Mouse (Mus musculus) thymus, adult 2 months (tissue): ENCODE measurements at regions not wholly inside any gene's neighbourhood (a gene's known extent, or its start where the extent isn't known, plus 50 kb on each side); places are given as distances from the start of the nearest gene placed in this dataset.

Experiments
- DNase-seq: peaks from one replicate; pipeline ENCODE4 v3.0.0; 2021
- H3K27ac ChIP-seq: fragments of 200-500 bp; 2 replicates; pipeline ENCODE4 v1.5.1; 2012; ENCODE audit warnings: low read length, control low read depth; ENCODE audit not compliant: control insufficient read depth, insufficient read depth
- H3K27me3 ChIP-seq: fragments of 200-500 bp; 2 replicates; pipeline ENCODE4 v1.6.1; 2012; ENCODE audit warnings: mild to moderate bottlenecking, low read length, moderate library complexity, mixed read lengths; ENCODE audit not compliant: control insufficient read depth, insufficient read depth
- H3K36me3 ChIP-seq: fragments of 200-500 bp; 2 replicates; pipeline ENCODE4 v1.6.1; 2012; ENCODE audit warnings: mild to moderate bottlenecking, low read length, moderate library complexity; ENCODE audit not compliant: control insufficient read depth, insufficient read depth
- H3K4me1 ChIP-seq: fragments of 200-500 bp; replicated peaks from 2 replicates; pipeline ENCODE4 v1.6.1; 2012; ENCODE audit warnings: low read length; ENCODE audit not compliant: control insufficient read depth, insufficient read depth
- H3K4me3 ChIP-seq: fragments of 200-500 bp; 2 replicates; pipeline ENCODE4 v1.5.1; 2012; ENCODE audit warnings: mild to moderate bottlenecking, low read length, control low read depth, moderate library complexity; ENCODE audit not compliant: control insufficient read depth, insufficient read depth
- CTCF ChIP-seq: fragments of 200-500 bp; IDR thresholded peaks from 2 replicates; pipeline ENCODE4 v1.5.1; 2012; ENCODE audit warnings: mild to moderate bottlenecking, control low read depth, low read length, moderate library complexity, borderline replicate concordance; ENCODE audit not compliant: control insufficient read depth, poor library complexity, insufficient read depth; ENCODE audit errors: extremely low read depth
- POLR2A ChIP-seq: fragments of 200-500 bp; IDR thresholded peaks from 2 replicates; pipeline ENCODE4 v1.6.1; 2012; ENCODE audit warnings: mild to moderate bottlenecking, low read length, control low read depth, moderate library complexity; ENCODE audit not compliant: control insufficient read depth, poor library complexity, insufficient read depth; ENCODE audit errors: extremely low read depth
- WGBS: fragments of 180-500 bp; shearing (Covaris S2); methylation state at CpG from one replicate; pipeline ENCODE4 v1.1.7; 2018; 5-methylcytosine and 5-hydroxymethylcytosine counted together

DNA sequence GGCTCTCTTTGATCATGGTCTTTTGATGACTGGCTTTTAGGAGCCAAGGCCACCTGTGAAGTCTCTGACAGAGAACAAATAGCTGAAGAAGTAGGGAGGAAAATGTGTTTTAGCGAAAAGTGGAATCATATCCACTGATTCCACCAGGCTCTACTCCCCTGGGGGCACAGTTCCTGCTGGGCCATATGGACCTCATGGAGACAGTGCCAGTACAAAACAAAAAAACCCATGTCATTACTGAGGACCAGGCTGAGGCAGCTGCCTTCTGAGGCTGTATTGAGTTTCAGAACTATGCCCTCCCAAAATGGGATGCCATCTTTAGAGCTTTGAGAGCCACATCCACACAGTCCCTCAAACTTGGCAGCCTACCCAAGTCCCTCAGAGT, 256.6 kb downstream of the Icos start:
- DNase-seq, result no peak
- Histone ChIP-seq H3K27ac (no peak overlapping the region), H3K36me3 (no peaks in the 10 kb centered on the region), H3K4me1 (no peaks in the 10 kb centered on the region), H3K4me3 (no peak overlapping the region), H3K27me3 (no peaks in the 10 kb centered on the region)
- no peak for TF ChIP-seq POLR2A
- no peak for TF ChIP-seq CTCF
- 65% methylated on average over 1 of the region's 1 CpGs for WGBS

DNA sequence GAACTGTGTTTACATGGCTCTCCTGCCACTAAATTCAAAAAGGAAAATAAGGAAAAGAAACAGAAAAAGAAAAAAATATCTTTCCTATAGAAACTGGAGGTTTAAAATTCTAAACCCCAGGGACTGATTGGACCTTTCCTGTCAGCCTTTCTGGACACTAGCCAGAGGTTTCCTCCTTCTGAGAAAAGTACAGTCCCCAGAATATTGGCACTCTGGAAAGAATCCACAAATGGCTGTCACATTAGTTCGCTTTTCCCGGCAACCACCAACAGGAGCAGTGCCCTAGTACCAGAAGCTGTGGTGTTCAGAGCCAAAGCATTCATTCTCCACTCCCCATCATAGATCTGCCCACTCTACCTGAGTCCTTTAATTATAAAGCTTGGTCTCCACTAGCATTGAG, 258.8 kb downstream of the Icos start:
- DNase-seq, result no peak
- H3K27ac ChIP-seq, result no peak overlapping the region
- TF ChIP-seq CTCF, result no peak
- no peak for TF ChIP-seq POLR2A
- H3K4me3 ChIP-seq, result no peak overlapping the region
- H3K36me3 ChIP-seq, result no peaks in the 10 kb centered on the region
- no peaks in the 10 kb centered on the region for H3K27me3 ChIP-seq
- H3K4me1 ChIP-seq, result no peaks in the 10 kb centered on the region
- 89% methylated on average over 2 of the region's 2 CpGs for WGBS

DNA sequence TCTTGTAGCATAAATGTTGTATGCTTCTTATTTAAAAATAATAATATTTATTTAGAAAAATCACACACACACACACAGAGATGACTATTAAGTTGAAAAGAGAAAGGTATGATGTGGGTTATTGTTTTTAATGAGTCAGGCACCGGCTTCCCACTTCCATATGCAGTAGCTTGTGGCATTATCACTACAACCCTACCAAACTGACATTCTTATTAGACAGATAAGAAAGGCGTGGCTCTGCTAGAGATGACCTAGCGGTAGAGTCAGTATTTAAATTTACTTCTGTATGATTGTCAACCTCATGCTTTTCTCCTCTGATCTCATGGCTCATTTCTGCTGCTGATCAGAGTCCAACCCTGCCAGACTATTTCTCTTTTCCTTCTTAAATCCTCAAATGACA, 260.9 kb downstream of the Icos start:
- Histone ChIP-seq H3K4me3 (no peak overlapping the region), H3K27ac (no peak overlapping the region), H3K4me1 (no peaks in the 10 kb centered on the region), H3K36me3 (no peaks in the 10 kb centered on the region), H3K27me3 (no peaks in the 10 kb centered on the region)
- 89% methylated on average over 3 of the region's 3 CpGs for WGBS
- no peak for DNase-seq
- TF ChIP-seq CTCF (no peak), POLR2A (no peak)

DNA sequence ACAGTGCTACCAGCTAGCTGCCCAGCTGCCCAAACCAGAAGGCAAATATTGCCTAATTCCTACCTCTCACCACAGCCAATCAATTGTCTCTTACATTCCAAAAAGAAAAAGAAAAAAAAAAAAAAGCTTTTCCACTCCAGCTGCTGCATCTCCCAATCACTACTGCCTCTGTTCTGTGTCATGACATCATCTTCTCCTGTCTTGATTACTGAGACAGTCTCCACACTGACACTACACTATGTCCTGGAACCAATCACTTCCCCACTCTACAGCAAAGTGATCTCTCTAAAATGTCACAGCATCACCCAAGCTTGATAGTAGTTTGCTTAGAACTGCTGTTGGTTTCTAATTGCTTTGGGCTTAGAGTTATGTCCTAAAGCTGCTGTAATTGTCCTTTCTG, 279.8 kb downstream of the Icos start:
- no peaks in the 10 kb centered on the region for H3K27me3 ChIP-seq
- no peak overlapping the region for H3K27ac ChIP-seq
- no peak for DNase-seq
- no peak overlapping the region for H3K4me3 ChIP-seq
- no peaks in the 10 kb centered on the region for H3K4me1 ChIP-seq
- H3K36me3 ChIP-seq, result no peaks in the 10 kb centered on the region
- TF ChIP-seq POLR2A (no peak), CTCF (no peak)

DNA sequence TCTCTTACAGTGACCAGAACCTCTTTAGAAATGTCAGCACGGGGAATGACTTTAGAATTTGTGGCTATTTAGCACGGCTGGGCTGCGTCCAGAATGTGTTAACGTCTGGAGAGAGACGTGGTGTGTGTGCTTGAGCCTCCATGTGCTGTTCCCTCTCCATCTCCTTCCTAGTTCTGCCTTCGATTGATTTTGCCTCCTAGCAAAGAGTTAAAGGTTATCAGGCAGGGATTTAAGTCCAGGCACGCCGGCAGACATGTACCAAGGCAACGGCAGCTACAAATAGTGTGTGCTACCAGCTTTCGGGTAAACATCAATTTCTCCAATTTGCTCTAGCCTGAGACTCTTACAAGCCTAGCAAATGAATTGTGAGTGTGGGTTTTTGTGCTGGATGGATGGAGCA, 285.7 kb downstream of the Icos start:
- H3K4me3 ChIP-seq, result no peak overlapping the region
- WGBS, result 89% methylated on average over 10 of the region's 10 CpGs
- H3K27ac ChIP-seq, result no peak overlapping the region
- no peak for TF ChIP-seq POLR2A
- TF ChIP-seq CTCF, result no peak
- no peaks in the 10 kb centered on the region for H3K36me3 ChIP-seq
- H3K4me1 ChIP-seq, result no peaks in the 10 kb centered on the region
- H3K27me3 ChIP-seq, result no peaks in the 10 kb centered on the region
- DNase-seq, result no peak

DNA sequence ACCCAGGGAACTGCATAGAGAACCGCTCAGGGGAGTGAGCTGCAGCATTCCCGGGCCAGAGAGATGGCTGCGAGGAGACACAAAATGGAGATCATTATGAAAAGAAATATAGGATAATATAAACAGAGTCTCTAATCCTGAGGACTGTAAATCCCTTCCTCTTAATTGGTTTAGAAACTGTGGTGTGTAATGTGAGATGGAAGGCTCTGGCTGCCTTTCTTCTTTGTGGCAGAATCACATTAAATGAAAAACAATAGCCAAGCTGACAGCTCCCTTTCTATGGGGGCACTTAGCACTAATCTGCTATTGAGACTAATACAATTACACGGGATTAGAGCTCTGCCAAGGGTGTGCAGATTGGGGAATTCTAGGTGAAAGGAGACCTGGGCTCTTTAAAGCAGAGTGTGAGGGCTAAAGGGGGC, 288.0 kb downstream of the Icos start:
- TF ChIP-seq POLR2A, result no peak
- no peak for TF ChIP-seq CTCF
- H3K36me3 ChIP-seq, result no peaks in the 10 kb centered on the region
- no peak overlapping the region for H3K27ac ChIP-seq
- 72% methylated on average over 4 of the region's 4 CpGs for WGBS
- H3K4me3 ChIP-seq, result no peak overlapping the region
- no peaks in the 10 kb centered on the region for H3K4me1 ChIP-seq
- DNase-seq, result no peak
- no peaks in the 10 kb centered on the region for H3K27me3 ChIP-seq

DNA sequence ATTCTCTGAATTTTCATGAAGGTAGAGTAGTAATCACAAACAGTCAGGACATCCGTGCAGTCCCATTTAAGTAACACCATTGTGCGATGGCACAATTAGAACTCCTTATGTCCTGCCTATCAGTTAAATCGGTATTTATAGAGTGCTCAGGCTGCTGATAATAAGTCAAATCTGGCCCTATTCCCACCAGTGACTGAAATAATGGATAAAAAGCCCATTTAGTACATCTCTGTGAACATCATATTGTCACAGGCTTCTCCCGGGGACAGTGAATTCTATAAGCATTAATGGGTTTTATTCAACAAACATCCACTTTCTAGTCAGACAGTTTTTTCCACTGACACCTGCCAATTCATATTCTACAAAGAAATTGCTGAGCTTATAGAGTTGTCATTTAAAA, 296.1 kb downstream of the Icos start:
- no peak for DNase-seq
- 95% methylated on average over 4 of the region's 4 CpGs for WGBS
- H3K36me3 ChIP-seq, result no peaks in the 10 kb centered on the region
- TF ChIP-seq POLR2A (no peak), CTCF (no peak)
- no peak overlapping the region for H3K4me3 ChIP-seq
- no peak overlapping the region for H3K27ac ChIP-seq
- no peaks in the 10 kb centered on the region for H3K4me1 ChIP-seq
- no peaks in the 10 kb centered on the region for H3K27me3 ChIP-seq
